Mouse (Mus musculus) MEL (cell line): ENCODE results near the gene Dennd2c.
A peak's percentile ranks its signal among the peaks of the same experiment; 100 is the strongest.

Experiments
- CTCF ChIP-seq, 3 experiments: IDR thresholded peaks in 2 of 3; conservative IDR thresholded peaks in 1 of 3; 2 replicates each; pipeline ENCODE4 v1.5.1; 2011 to 2012; ENCODE audit warnings: low read length in 3 of 3, low read depth in 2 of 3, mild to moderate bottlenecking in 2 of 3, improper control_type of control experiment in 1 of 3, inconsistent platforms in 1 of 3, mixed read lengths in 1 of 3, moderate library complexity in 1 of 3; ENCODE audit not compliant: control insufficient read depth in 1 of 3, insufficient read depth in 1 of 3, poor library complexity in 1 of 3, severe bottlenecking in 1 of 3
- JUND ChIP-seq: IDR thresholded peaks from 2 replicates; pipeline ENCODE4 v1.6.1; 2011; ENCODE audit warnings: low read depth, mild to moderate bottlenecking, improper control_type of control experiment, low read length
- POLR2AphosphoS5 ChIP-seq: IDR thresholded peaks from 2 replicates; pipeline ENCODE4 v1.6.1; 2012; ENCODE audit warnings: low read depth, borderline replicate concordance, mild to moderate bottlenecking, inconsistent platforms, low read length, moderate library complexity, mixed read lengths
- RAD21 ChIP-seq: IDR thresholded peaks from 2 replicates; pipeline ENCODE4 v1.6.1; 2011; ENCODE audit warnings: mild to moderate bottlenecking, low read depth, low read length, improper control_type of control experiment

DNA sequence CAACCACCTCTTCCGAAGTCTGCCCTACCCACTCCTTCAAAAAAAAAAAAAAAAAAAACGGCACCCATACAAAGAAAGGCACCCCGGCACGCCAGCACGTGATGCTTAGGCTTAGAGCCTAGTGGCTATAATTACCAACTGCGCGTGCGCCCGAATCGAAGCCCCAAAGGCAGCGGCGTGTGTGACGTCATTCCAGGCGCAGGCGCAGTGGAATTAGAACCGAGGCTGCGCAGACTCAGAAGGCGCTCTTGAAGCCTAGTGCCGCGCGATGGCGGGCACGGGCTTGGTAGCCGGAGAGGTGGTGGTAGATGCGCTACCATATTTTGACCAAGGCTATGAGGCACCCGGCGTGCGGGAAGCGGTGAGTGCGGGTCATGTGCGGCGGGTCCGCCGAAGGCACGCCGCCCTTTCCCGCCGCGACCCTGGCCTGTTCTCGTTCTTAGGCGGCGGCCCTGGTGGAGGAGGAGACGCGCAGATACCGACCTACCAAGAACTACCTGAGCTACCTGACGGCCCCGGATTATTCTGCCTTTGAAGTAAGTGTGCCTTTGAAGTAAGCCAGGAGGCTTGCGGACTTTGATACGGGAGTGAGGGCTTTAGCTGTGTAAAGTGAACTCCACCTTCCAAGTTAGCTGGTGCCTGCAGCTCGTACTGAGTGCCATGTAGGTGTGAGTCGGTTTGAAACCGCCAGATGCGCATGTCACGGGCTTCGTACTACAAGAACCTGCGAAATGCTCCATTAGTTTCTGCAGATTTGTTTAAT lies 69.3 kb downstream of the Dennd2c start, which contains the start of gene Bcas2:
- no peak for TF ChIP-seq CTCF (IDR thresholded peaks at IDR 0.05 in 2 of 3, conservative IDR thresholded peaks at IDR 0.05 in 1 of 3; ENCODE audit: control insufficient read depth in 1 of 3, insufficient read depth in 1 of 3, low read depth in 2 of 3, low read length in 3 of 3, poor library complexity in 1 of 3, severe bottlenecking in 1 of 3)
- TF ChIP-seq POLR2AphosphoS5 = 0 out of 2 replicates have a peak, but pooled peaks have one; percentile 44
- TF ChIP-seq JUND = no peak; the same call in 1 of the 2 replicates
- no peak for TF ChIP-seq RAD21
